Mouse (Mus musculus) hindbrain, embryonic 15.5 days (tissue): ENCODE measurements around the gene Atxn2. TPM values are rescaled to one million over a fixed set of nuclear protein-coding genes. Genes with fewer than 3 reads are reported as not detected.
A peak's percentile ranks its signal among the peaks of the same experiment; 100 is the strongest.
"Not testable (repeated sequence)": the region's sequence is repeated elsewhere in the genome, so short reads cannot be mapped to it uniquely, and the experiment has no call there.

Source experiments
- ATAC-seq: fragments of 200-750 bp; cut with Nextera tagmentation; 2 replicates; pipeline ENCODE4 v1.8.0; 2017; ENCODE audit warnings: low read depth, moderate number of reproducible peaks, moderate TSS enrichment; ENCODE audit not compliant: low FRiP score
- H3K27ac ChIP-seq: fragments of 300-500 bp; sonication (generic); replicated peaks from 2 replicates; pipeline ENCODE4 v1.5.1; 2015; ENCODE audit warnings: mild to moderate bottlenecking, inconsistent platforms
- H3K27me3 ChIP-seq: fragments of 300-500 bp; sonication (generic); 2 replicates; pipeline ENCODE4 v1.6.1; 2015; ENCODE audit warnings: control low read depth, inconsistent platforms
- H3K36me3 ChIP-seq: fragments of 300-500 bp; sonication (generic); 2 replicates; pipeline ENCODE4 v1.6.1; 2015; ENCODE audit warnings: control low read depth, inconsistent platforms
- H3K4me1 ChIP-seq: fragments of 300-500 bp; sonication (generic); replicated peaks from 2 replicates; pipeline ENCODE4 v1.6.1; 2015; ENCODE audit warnings: control low read depth, inconsistent platforms
- H3K4me2 ChIP-seq: fragments of 300-500 bp; sonication (generic); 2 replicates; pipeline ENCODE4 v1.6.1; 2015; ENCODE audit warnings: moderate library complexity, mild to moderate bottlenecking, inconsistent platforms
- H3K4me3 ChIP-seq: fragments of 300-500 bp; sonication (generic); 2 replicates; pipeline ENCODE4 v1.5.1; 2015; ENCODE audit warnings: mild to moderate bottlenecking, inconsistent platforms
- H3K9ac ChIP-seq: fragments of 300-500 bp; sonication (generic); 2 replicates; pipeline ENCODE4 v1.6.1; 2015; ENCODE audit warnings: inconsistent platforms
- H3K9me3 ChIP-seq: fragments of 300-500 bp; sonication (generic); 2 replicates; pipeline ENCODE4 v1.6.1; 2016; ENCODE audit warnings: control low read depth, inconsistent platforms
- WGBS: fragments of 180-500 bp; shearing (Covaris S2); methylation state at CpG from one replicate; pipeline ENCODE4 v1.1.7; 2015; 5-methylcytosine and 5-hydroxymethylcytosine counted together
- polyA plus RNA-seq: library from polyadenylated mRNA; unstranded; fragments of >200 nt; fragmentation: Nextera tagmentation; extraction: Ambion mirVana; gene quantifications from 2 replicates; pipeline ENCODE4 v1.2.1, GENCODE M21; 2015

Gene Atxn2
- polyA plus RNA-seq, 1 experiment from 2014 or later, result 111 TPM

DNA sequence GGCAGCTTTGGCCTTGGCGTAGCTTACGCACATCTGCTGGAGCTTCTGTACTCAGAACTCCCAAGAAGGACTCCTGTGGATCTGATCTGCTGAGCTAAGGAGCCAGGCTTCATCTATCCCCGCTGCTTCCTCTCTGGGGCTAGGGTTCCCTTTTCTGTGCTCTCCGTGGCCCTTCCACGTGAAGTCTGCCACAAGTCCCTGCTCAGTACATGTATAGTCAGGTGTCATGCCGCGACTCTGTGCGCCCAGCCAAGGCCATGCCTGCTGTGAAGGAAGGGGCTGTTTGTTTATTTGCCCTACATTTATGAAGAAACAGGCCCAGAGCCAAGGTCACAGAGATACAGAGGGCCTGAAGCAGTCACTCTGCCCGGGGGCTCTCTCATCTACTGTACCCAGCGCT lies 130.8 kb downstream of the Atxn2 start:
- H3K4me1 ChIP-seq, result peaks cover 31% of the 10 kb centered on the region
- H3K36me3 ChIP-seq, result no peaks in the 10 kb centered on the region
- H3K27ac ChIP-seq, result no peak overlapping the region
- 42% methylated on average over 10 of the region's 10 CpGs for WGBS
- H3K9ac ChIP-seq, result no peak overlapping the region
- no peaks in the 10 kb centered on the region for H3K9me3 ChIP-seq
- H3K4me3 ChIP-seq, result no peak overlapping the region
- peak overlapping the region; percentile 84; the same call in 1 of the 2 replicates for H3K4me2 ChIP-seq
- peaks cover 51% of the 10 kb centered on the region for H3K27me3 ChIP-seq
- no peak for ATAC-seq

DNA sequence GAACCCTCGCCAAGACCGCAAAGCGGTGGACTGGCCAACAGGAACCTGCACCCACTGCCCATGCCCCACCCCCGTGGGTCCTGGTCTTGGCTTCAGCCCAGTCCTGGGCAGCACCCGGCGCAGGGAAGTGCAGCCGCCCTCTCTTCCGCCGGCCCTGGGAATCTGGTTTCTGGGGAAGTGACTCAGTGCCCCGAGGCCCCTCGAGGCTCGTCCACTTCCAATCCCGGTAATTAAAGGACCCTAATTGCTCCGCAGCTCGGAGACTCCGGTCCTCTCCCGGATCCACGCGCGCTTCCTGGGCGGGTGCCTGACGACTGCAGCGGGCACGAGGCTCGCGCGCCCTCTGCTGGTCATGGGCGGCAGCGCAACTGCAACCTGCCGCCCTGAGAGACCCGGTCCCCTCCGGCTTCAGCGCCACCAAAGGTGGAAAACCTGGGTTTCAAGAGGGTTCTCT lies 131.6 kb downstream of the Atxn2 start:
- peak overlapping the region; percentile 45 for H3K9ac ChIP-seq
- H3K9me3 ChIP-seq, result no peaks in the 10 kb centered on the region
- under 1% methylated on average over 33 of the region's 33 CpGs for WGBS
- ATAC-seq, result peak; percentile 31
- peak overlapping the region; percentile 46 for H3K4me3 ChIP-seq
- peaks cover 24% of the 10 kb centered on the region for H3K4me1 ChIP-seq
- peak overlapping the region; percentile 84 for H3K4me2 ChIP-seq
- no peaks in the 10 kb centered on the region for H3K36me3 ChIP-seq
- H3K27ac ChIP-seq, result no peak overlapping the region
- peaks cover 44% of the 10 kb centered on the region for H3K27me3 ChIP-seq

DNA sequence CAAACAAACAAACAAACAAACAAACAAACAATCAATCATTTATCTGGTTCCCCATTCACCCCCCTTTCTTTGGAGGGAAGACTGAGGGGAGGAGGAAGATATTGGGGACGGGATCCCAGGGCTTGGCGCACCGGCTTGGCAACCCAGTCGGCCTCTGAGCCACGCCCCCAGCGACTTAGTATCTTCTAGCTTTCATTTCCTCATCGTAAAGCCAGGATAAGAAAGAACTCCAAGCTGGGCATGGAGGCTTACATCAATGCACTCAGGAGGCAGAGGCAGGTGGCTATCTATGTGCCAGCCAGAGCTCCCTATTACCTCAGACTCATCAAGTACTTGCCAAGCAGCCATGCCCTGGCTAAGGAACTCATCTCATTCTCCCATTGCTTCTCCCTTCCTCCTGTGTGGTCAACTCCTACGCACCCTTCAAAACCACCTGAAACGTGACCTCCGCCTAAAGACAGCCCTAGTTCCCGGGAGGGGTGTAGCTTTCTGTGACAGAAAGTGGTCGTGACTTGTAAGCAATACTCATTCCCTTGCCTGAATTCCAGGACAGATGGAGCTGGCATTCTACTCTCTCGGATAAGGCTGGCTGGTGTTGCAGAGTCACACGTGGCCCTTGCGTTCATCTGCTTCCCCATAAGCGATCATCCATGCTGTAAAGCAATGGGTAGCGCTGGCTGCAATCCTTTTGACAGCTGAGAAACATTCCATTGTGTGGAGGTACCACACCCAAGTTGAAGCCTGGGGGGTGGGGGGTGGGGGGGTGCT lies 132.2 kb downstream of the Atxn2 start:
- no peak overlapping the region for H3K27ac ChIP-seq
- H3K4me1 ChIP-seq, result peaks cover 24% of the 10 kb centered on the region
- H3K9ac ChIP-seq, result no peak overlapping the region
- H3K4me2 ChIP-seq, result peak overlapping the region; percentile 84
- no peaks in the 10 kb centered on the region for H3K9me3 ChIP-seq
- H3K36me3 ChIP-seq, result no peaks in the 10 kb centered on the region
- H3K4me3 ChIP-seq, result peak overlapping the region; percentile 46
- H3K27me3 ChIP-seq, result peaks cover 43% of the 10 kb centered on the region
- 17% methylated on average over 17 of the region's 17 CpGs for WGBS
- no peak for ATAC-seq

DNA sequence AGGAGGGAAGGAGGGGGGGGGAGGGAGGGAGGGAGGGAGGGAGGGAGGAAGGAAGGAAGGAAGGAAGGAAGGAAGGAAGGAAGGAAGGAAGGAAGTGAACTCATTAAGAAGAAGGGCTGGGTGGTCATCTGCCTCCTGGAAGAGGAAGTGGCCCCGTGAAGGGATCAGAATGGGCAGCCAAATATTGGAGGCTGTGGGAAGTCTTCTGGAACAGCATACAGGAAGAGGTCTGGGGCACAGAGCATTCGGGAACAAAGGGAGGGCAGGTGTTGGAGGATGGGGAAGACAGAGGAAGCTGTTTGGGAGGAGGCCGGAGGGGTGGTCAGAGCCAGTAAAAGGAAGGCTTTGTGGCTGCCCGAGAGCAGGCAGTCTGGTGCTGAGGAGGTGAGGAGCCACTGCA lies 134.2 kb downstream of the Atxn2 start:
- no peak overlapping the region for H3K27ac ChIP-seq
- H3K27me3 ChIP-seq, result peaks cover 32% of the 10 kb centered on the region
- peaks cover 30% of the 10 kb centered on the region for H3K4me1 ChIP-seq
- no peaks in the 10 kb centered on the region for H3K36me3 ChIP-seq
- no peak overlapping the region for H3K4me3 ChIP-seq
- ATAC-seq, result no peak
- no peaks in the 10 kb centered on the region for H3K9me3 ChIP-seq
- no peak overlapping the region for H3K9ac ChIP-seq
- H3K4me2 ChIP-seq, result no peak overlapping the region
- 41% methylated on average over 4 of the region's 4 CpGs for WGBS

DNA sequence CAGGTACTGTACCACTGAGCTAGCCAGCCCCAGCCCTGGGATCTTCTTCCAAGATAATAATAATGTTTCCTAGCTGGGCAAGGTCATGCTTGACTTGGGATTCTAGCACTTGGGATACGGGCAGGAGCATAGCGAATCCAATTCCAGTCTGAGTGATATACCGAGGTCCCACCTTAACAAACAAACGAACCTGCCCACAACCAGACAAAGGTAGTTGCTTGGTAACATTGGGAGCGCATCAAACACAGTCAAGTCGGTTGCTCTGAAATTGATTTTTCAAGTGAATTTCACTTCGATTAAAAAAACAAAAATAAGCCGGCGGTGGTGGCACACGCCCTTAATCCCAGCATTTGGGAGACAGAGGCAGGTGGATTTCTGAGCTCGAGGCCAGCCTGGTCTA lies 135.2 kb downstream of the Atxn2 start:
- WGBS, result 78% methylated on average over 11 of the region's 11 CpGs
- H3K9me3 ChIP-seq, result no peaks in the 10 kb centered on the region
- peaks cover 32% of the 10 kb centered on the region for H3K27me3 ChIP-seq
- no peak overlapping the region for H3K4me3 ChIP-seq
- H3K4me2 ChIP-seq, result no peak overlapping the region
- ATAC-seq, result no peak
- H3K27ac ChIP-seq, result no peak overlapping the region
- no peaks in the 10 kb centered on the region for H3K36me3 ChIP-seq
- H3K4me1 ChIP-seq, result peaks cover 39% of the 10 kb centered on the region
- no peak overlapping the region for H3K9ac ChIP-seq

DNA sequence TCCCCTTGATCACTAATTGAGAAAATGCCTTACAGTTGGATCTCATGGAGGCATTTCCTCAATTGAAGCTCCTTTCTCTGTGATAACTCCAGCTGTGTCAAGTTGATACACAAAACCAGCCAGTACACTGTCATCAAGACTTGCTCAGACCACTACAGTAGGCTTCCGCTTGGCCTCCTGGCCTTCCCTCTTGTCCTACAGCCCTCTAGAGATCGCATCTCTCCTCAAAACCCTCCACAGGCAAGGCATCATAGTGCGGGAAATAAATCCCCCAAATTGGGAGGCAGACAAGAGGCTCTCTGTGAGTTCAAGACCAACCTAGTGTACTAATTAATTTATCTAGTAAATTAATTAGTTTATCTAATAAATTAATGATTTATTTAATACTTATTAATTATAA lies 136.1 kb downstream of the Atxn2 start:
- 81% methylated on average over 3 of the region's 3 CpGs for WGBS
- not testable (repeated sequence) for H3K4me2 ChIP-seq, H3K36me3 ChIP-seq

DNA sequence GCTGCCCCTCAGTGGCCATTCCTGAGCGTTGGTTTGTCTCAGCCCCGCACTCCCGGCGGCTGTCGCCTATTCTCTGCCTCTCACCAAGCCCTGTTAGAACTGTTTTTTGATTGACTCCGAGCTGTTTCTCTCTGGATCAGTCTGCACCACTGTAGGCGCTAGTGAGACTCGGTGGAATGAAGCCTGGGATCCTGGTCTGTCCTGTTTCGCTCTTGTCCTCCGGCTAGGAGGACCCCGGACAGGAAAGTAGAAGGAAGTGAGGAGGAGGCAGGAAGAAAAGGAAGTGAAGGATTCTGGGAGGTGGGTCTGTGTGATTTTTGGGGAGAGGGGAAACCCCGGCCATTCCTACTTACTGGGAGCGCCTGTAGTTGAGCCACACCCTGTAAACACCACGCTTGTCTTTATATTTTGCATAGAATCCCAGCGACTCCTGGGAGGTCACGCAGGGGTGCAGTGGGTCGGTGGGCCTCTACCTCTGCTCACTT lies 136.9 kb downstream of the Atxn2 start:
- H3K4me2 ChIP-seq, result peak overlapping the region; percentile 82
- ATAC-seq, result peak; percentile 29; the same call in 1 of the 2 replicates
- peak overlapping the region; percentile 54 for H3K27ac ChIP-seq
- H3K4me1 ChIP-seq, result peaks cover 33% of the 10 kb centered on the region
- H3K27me3 ChIP-seq, result peaks cover 24% of the 10 kb centered on the region
- H3K4me3 ChIP-seq, result peak overlapping the region; percentile 73
- H3K36me3 ChIP-seq, result peaks cover 6% of the 10 kb centered on the region; the same call in 1 of the 2 replicates
- H3K9me3 ChIP-seq, result no peaks in the 10 kb centered on the region
- WGBS, result under 1% methylated on average over 17 of the region's 17 CpGs
- peak overlapping the region; percentile 76 for H3K9ac ChIP-seq

More for the DNA sequence above, 136.1 kb downstream of the Atxn2 start:
- Histone ChIP-seq H3K4me1 (peaks cover 41% of the 10 kb centered on the region), H3K27me3 (peaks cover 27% of the 10 kb centered on the region)
- H3K9me3 ChIP-seq, H3K4me3 ChIP-seq, H3K9ac ChIP-seq, ATAC-seq, H3K27ac ChIP-seq: not testable (repeated sequence)

DNA sequence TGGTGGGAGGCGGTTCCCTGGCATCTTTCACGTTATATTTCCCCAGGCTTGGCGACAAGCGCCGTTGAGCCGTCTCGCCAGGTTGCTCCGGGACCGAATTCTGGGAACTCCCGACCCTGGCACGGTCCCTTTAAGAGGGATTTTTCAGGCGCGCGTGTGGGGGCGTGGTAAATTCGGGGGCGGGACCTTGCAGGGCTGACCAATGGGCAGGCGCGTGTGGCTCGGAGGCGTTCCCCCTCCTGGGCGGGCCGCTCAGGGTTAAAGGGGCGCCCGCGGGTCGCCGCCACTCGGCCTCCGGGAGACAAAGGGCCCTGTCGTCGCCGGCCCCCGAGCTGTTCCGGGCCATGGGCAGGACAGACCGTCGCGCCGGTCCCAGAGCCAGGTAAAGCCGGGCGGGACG lies 137.6 kb downstream of the Atxn2 start, which contains the start of gene Pheta1:
TSS of gene Pheta1 (plus strand) at position 242 of the 400 bp plus-strand sequence.
- peak within 1 kb of the TSS; percentile 54 for H3K27ac ChIP-seq
- H3K36me3 ChIP-seq, result peaks cover 11% of the 10 kb centered on the region; the same call in 1 of the 2 replicates
- 0% methylated on average over 40 of the region's 42 CpGs for WGBS
- peak within 1 kb of the TSS; percentile 82 for H3K4me2 ChIP-seq
- H3K4me1 ChIP-seq, result peaks cover 37% of the 10 kb centered on the region
- H3K9ac ChIP-seq, result peak within 1 kb of the TSS; percentile 76
- no peaks in the 10 kb centered on the region for H3K9me3 ChIP-seq
- peak; percentile 92 for ATAC-seq
- peaks cover 17% of the 10 kb centered on the region for H3K27me3 ChIP-seq
- peak within 1 kb of the TSS; percentile 73 for H3K4me3 ChIP-seq

DNA sequence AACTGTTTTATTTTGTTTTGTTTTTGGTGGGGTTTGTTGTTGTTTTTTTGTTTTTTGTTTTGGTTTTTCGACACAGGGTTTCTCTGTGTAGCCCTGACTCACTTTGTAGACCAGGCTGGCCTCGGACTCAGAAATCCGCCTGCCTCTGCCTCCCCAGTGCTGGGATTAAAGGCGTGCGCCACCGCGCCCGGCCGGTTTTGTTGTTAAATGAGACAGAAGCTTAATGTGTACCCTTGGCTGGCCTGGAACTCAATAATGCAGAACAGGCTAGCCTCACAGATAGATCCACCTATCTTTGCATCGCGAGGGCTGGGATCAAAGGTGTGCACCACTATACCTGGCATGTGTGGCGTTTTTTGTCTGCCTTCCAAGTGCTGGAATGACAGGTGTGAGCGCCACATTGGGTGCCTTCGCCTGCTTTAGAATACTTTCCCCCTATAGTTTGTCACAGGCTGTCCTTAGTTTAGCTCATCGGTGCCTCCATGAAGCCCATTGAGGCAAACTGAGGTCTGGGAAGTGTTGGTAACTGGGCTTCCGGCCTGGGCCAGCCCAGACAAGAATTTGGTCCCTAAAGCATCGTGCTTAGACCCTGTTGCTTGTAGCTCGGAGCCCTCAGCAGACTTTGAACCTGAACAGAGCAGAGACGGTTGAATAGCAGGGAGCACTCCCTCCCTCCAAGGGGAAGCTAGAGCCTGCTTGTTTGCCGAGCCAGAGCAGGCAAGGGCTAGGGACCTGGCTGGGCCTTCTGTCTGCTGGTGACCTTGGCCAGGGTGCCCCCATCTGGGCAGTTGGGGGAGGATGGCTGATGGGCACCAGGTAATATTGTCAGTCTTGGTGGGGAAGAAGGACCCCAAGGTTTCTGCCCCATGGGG lies 138.6 kb downstream of the Atxn2 start:
- Histone ChIP-seq H3K9ac (peak overlapping the region; percentile 76), H3K4me3 (peak overlapping the region; percentile 73), H3K36me3 (peaks cover 11% of the 10 kb centered on the region; the same call in 1 of the 2 replicates), H3K9me3 (no peaks in the 10 kb centered on the region), H3K4me1 (peaks cover 39% of the 10 kb centered on the region), H3K27me3 (peaks cover 8% of the 10 kb centered on the region; the same call in 1 of the 2 replicates), H3K4me2 (peak overlapping the region; percentile 82), H3K27ac (0 out of 2 replicates have a peak overlapping the region, but pooled peaks have one; percentile 47)
- 41% methylated on average over 20 of the region's 20 CpGs for WGBS
- ATAC-seq, result no peak

DNA sequence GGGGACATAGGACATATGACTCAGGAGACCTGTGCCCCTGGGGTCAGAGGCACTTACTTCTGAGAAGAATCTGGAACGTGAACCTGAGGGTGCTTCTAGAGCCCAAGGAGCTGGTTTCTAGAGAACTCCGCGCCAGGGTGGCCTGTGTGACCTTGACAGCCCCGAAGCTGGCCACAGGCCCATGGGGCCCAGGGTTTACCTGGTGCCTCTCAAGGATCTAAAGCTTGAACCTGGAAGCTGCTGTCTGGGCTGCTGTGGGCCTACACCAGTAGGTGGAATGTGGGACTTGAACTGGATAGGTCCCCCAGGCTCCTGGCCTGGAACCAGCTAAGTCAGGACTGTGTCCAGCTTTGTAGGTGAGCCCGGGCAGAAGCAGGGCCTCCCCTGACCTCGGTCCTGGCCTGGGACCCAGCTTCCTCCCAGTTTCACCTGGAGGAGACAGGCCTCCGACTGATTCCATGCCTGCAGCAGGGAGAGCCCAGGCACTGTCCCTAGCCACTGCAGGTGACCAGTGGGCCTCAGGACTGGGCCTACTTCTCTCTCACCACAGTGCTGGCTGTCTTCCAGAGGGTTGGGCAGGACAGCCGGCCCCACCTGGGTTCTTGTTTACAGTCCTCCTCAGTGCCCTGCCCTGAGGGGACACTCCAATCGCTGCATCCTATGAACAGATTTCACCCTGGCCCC lies 142.4 kb downstream of the Atxn2 start:
- Histone ChIP-seq H3K9ac (no peak overlapping the region), H3K4me1 (peaks cover 30% of the 10 kb centered on the region), H3K36me3 (peaks cover 11% of the 10 kb centered on the region; the same call in 1 of the 2 replicates), H3K27me3 (no peaks in the 10 kb centered on the region), H3K4me2 (no peak overlapping the region), H3K9me3 (no peaks in the 10 kb centered on the region), H3K4me3 (no peak overlapping the region), H3K27ac (no peak overlapping the region)
- 76% methylated on average over 9 of the region's 9 CpGs for WGBS
- ATAC-seq, result no peak

DNA sequence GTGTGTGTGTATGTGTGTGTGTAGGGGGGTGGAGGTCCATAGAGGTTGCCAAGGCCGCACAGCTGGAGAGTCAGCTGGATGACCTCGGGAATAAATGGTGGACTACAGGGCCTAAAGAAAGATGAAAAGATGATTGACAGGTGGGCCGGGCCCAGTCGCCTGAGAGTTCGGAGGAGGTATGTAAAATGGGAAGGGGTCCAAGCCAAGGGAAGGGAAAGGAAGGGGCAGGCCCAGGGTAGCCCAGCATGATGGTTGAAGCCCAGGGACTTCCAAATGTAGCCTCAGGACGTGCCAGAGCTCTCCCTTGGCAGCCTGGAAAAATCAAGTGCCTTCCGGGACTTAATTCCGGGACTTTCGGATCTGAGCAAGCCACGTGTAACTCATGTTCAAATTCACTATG lies 143.6 kb downstream of the Atxn2 start:
- 30% methylated on average over 10 of the region's 10 CpGs for WGBS
- Histone ChIP-seq H3K9ac (no peak overlapping the region), H3K4me3 (no peak overlapping the region), H3K27me3 (no peaks in the 10 kb centered on the region), H3K27ac (no peak overlapping the region), H3K36me3 (peaks cover 11% of the 10 kb centered on the region; the same call in 1 of the 2 replicates), H3K9me3 (no peaks in the 10 kb centered on the region), H3K4me2 (no peak overlapping the region), H3K4me1 (peaks cover 25% of the 10 kb centered on the region)
- ATAC-seq, result no peak
